Mouse (Mus musculus) hematopoietic stem cell, adult 5-6 weeks (primary cell): ENCODE data around the gene 5730455P16Rik. TPM values are rescaled to one million over a fixed set of nuclear protein-coding genes. Genes with fewer than 3 reads are reported as not detected.

Source experiments
- ATAC-seq, 2 experiments: fragments of 125-278 bp in 1 of 2; replicated peaks in 1 of 2; 2 replicates each; pipeline ENCODE4 v1.8.0; 2016 to 2017; ENCODE audit warnings: inconsistent platforms in 2 of 2, mild to moderate bottlenecking in 2 of 2, moderate number of reproducible peaks in 2 of 2, low read depth in 1 of 2, moderate TSS enrichment in 1 of 2; ENCODE audit not compliant: low FRiP score in 2 of 2, poor library complexity in 2 of 2, severe bottlenecking in 2 of 2, insufficient read depth in 1 of 2, low TSS enrichment in 1 of 2
- total RNA-seq: library from RNA; stranded (forward); fragments of 172-1452, 232-1000 nt; gene quantifications from 2 replicates; pipeline ENCODE4 v1.2.3, GENCODE M21; 2017

5730455P16Rik gene
- total RNA-seq, 1 experiment from 2014 or later = 15.4 TPM

- ATAC-seq = 0 out of 4 replicates have a peak, but pooled peaks of 1 of the 2 experiments have one; percentile 6
These were observed 61.8 kb downstream of the 5730455P16Rik start for GRCm38 (mm10) chr11:80315743-80316639.

- no peak for ATAC-seq
These were observed 63.9 kb downstream of the 5730455P16Rik start for GRCm38 (mm10) chr11:80313944-80314343.

GRCm38 (mm10) chr11:80313462-80313861, 64.4 kb downstream of the 5730455P16Rik start:
- no peak for ATAC-seq

DNA sequence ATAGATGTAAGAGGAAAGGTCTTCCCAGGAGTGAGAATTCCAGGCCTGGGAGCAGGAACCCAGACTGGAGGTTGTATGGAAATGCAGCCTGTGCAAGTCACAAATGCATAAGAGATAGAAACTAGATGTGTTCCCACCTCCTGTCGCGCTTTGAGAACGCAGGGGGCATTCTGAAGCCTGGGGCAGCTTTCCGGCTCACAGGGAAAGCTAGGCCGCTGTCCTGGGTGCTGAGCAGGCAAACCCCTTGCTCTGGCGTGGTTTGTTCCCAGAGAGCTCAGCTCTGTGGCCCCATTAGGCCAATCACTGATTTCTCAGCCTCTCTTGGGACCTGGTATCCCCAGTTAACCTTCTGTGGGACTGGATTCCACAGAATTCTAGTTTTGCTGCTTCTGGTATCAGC, 65.3 kb downstream of the 5730455P16Rik start:
- ATAC-seq = no peak

DNA sequence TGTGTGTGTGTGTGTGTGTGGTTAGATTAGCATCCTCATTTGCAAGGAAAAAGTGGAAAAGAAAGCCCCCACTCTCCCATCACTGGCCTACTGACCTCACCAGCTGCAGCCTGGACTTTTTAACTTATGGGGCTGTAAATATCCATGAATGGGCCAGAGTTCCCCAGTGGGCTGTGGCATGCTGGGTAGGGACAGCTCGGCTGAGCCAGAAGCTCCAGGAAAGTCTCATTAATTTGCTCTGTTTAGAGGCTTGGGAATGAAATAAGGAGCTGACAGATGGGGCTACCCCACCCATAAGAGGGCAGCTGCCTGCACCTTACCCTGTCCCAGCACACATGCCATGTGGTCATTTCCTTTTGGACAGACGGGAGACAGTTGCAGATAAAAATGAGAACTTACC, 65.8 kb downstream of the 5730455P16Rik start:
- no peak for ATAC-seq

- ATAC-seq = no peak
These were observed 66.6 kb downstream of the 5730455P16Rik start for GRCm38 (mm10) chr11:80311271-80311670.

Other genes starting within 250 kb of the 5730455P16Rik start
- 21.8 and 23.0 TPM in 2 replicates for gene Tefm, start 235.9 kb downstream of the 5730455P16Rik start, total RNA-seq
- gene Adap2, start 223.9 kb downstream of the 5730455P16Rik start, total RNA-seq = 0.50 TPM in 1 of 2 replicates, not detected in the other
- 7.3 and 13.8 TPM in 2 replicates for gene Rnf135, start 194.2 kb downstream of the 5730455P16Rik start, total RNA-seq
- gene Rhot1, start 169.0 kb downstream of the 5730455P16Rik start, total RNA-seq = 75.5 and 81.1 TPM in 2 replicates
- gene Rhbdl3, start 77.1 kb downstream of the 5730455P16Rik start, total RNA-seq = 1.1 and 4.3 TPM in 2 replicates
- 221 and 239 TPM in 2 replicates for gene Zfp207, start 5.2 kb upstream of the 5730455P16Rik start, total RNA-seq
- 61.0 and 66.9 TPM in 2 replicates for gene Psmd11, start 50.6 kb upstream of the 5730455P16Rik start, total RNA-seq
- gene Cdk5r1, start 99.0 kb upstream of the 5730455P16Rik start, total RNA-seq = 1.1 and 4.3 TPM in 2 replicates